Mouse (Mus musculus) Patski (cell line): ENCODE measurements at regions not wholly inside any gene's neighbourhood (a gene's known extent, or its start where the extent isn't known, plus 50 kb on each side); places are given as distances from the start of the nearest gene placed in this dataset.
A peak's percentile ranks its signal among the peaks of the same experiment; 100 is the strongest.

Experiments
- ATAC-seq: fragments of 100-300 bp; one replicate; pipeline ENCODE4 v1.8.0; 2021
- CTCF ChIA-PET: fragments of 350-600 bp; sonication (Branson Sonifier 250); formaldehyde crosslinking; loops from one replicate; lab custom pipeline; 2022; ENCODE audit warnings: inconsistent platforms; lab: Charles Lee
- POLR2A ChIA-PET: fragments of 350-600 bp; sonication (Branson Sonifier 250); formaldehyde crosslinking; loops from one replicate; lab custom pipeline; 2022; ENCODE audit warnings: antibody characterized with exemption, inconsistent platforms; lab: Charles Lee
- DNase-seq: peaks from one replicate; pipeline ENCODE4 v3.0.0-alpha.2; 2011; ENCODE audit warnings: low read depth, low spot score
- H3K27me3 ChIP-seq: fragments of 371-371 bp; one replicate; pipeline ENCODE4 v1.5.1; 2021
- CTCF ChIP-seq: fragments of 100-300 bp; IDR thresholded peaks from one replicate; pipeline ENCODE4 v1.5.1; 2021
- in situ Hi-C: fragments of 300-500 bp; cut with MboI; formaldehyde crosslinking; loops from 3 replicates; pipeline ENCODE4 v1.11.1; 2018; ENCODE audit warnings: low pct_unique_long_range_greater_than_20kb, mixed read lengths

DNA sequence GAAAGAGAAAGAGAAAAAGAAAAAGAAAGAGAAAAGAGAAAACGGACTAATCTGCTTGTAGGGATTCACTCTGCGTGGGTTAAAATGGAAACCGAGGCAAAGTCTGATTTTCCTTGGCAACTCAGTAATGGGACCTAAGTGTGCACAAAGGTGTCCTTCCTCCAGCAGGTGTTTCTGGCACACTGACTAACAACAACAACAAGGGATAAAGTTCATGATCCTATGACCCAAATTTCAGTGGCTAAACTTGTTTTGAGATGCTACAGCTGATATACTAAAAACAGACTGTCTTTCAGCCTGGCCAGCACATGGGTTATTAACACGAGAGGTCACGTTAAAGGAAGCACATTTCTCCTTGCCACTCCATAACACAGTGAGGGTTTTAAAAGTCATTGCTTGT, 116.7 kb downstream of the Il20rb start:
- in situ Hi-C loops: no loop called here
- TF ChIP-seq CTCF: no peak
- ATAC-seq: no peak
- no peaks in the 10 kb centered on the region for H3K27me3 ChIP-seq
- DNase-seq: no peak
- POLR2A ChIA-PET: no interaction called here
- CTCF ChIA-PET: no interaction called here

GRCm38 (mm10) chr9:100366816-100367215, 119.8 kb downstream of the Il20rb start:
- POLR2A ChIA-PET: no interaction called here

GRCm38 (mm10) chr9:100359934-100360716, 126.5 kb downstream of the Il20rb start:
- no peak for DNase-seq
- in situ Hi-C loops: no loop called here
- H3K27me3 ChIP-seq: no peaks in the 10 kb centered on the region
- ChIA-PET CTCF (no interaction called here), POLR2A (no interaction called here)
- ATAC-seq: no peak
- peak; percentile 43 for TF ChIP-seq CTCF

More at GRCm38 (mm10) chr9:100366816-100367215, 119.8 kb downstream of the Il20rb start:
- no peaks in the 10 kb centered on the region for H3K27me3 ChIP-seq
- in situ Hi-C loops: no loop called here
- DNase-seq (no peak), ATAC-seq (no peak)
- TF ChIP-seq CTCF: no peak
- CTCF ChIA-PET: no interaction called here

DNA sequence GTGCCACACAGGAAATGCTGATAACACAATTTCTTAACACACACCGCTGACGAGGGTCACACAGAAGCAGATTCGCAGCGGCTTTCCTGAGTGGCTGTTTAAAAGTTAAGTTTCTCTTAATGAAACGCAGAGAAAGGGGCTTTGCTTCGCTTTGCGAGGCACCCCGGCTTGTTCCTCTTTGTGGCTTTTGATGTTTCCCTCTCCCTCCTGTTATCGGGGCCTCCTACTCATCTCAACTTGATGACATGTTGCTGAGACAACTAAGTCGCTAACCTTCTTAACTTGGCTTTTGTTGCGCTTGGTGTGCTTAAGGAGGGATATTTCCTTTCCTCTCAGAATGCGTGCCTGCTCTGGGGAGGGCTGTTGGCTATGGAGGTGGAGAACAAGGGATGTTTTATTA, 129.0 kb downstream of the Il20rb start:
- DNase-seq (no peak), ATAC-seq (no peak)
- in situ Hi-C loops: no loop called here
- peaks cover 6% of the 10 kb centered on the region for H3K27me3 ChIP-seq
- POLR2A ChIA-PET: no interaction called here
- no peak for TF ChIP-seq CTCF
- CTCF ChIA-PET: no interaction called here

DNA sequence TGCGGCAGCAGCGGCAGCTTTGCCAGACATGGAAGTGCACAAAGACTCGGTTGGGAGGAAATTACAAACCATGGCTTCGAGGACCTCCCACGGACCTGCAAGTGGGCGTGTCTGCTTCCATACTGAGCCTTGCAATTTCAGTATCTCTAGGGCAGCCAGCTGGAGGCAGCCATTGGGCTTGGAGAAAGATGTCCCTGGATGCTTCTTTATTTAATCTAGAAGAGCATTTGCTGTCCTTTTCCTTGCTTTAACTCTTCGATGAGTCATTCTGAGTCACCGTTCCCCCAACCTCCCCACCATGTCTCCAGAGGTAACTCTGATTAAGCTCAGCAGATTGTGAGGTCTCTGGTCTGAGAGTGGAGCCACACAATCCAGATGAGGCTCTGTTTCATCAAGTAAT, 145.8 kb downstream of the Il20rb start:
- in situ Hi-C loops: no loop called here
- no peaks in the 10 kb centered on the region for H3K27me3 ChIP-seq
- no peak for TF ChIP-seq CTCF
- CTCF ChIA-PET: interaction anchor here (1.2 kb wide), 1 partner anchor 9 kb away, joined by 3 read pairs; no protein-coding TSS in a partner anchor
- ATAC-seq (no peak), DNase-seq (no peak)
- POLR2A ChIA-PET: no interaction called here

DNA sequence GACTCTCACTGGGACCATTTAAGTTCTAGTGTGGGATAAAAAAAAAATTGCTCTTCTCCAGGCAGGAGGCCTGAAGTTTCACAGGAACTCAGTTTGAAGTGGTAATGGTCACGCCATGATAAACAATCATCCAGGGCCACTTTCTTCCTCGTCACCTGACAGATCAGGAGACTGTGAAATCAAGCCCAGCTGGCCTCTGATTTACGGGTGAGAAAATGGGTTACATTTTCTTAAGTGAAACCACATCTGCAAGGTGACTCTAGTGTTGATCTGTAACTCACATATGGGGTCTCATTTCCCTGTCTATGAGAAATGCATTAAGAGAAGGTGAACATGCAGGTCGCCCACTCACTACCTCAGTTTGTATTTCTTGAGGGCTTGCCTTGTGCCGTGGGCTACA, 178.8 kb downstream of the Il20rb start:
- in situ Hi-C loops: no loop called here
- ChIA-PET POLR2A (no interaction called here), CTCF (no interaction called here)
- no peak for ATAC-seq
- H3K27me3 ChIP-seq: no peaks in the 10 kb centered on the region
- no peak for DNase-seq
- no peak for TF ChIP-seq CTCF

GRCm38 (mm10) chr9:100307364-100307763, 179.2 kb downstream of the Il20rb start:
- DNase-seq (no peak), ATAC-seq (no peak)
- CTCF ChIA-PET: no interaction called here
- no peaks in the 10 kb centered on the region for H3K27me3 ChIP-seq
- POLR2A ChIA-PET: no interaction called here
- no peak for TF ChIP-seq CTCF
- in situ Hi-C loops: no loop called here

DNA sequence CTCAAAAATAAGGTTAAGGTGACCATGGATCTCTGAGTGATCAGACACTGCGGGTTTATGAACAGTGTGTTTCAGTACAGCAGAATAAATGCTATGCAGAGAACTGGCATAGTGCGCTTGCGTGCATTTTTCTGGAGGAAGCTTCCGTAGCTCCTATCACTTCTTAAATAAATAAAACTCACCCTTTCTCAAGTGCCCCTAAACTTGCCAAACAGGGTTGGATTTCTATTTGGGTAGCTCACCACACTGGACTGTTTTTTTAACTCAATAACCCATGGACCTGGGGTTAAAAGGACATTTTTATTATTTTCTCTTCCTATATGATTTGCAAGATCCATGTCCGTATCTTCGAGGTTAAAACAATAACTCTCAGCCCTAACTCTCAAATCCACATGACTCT, 182.8 kb downstream of the Il20rb start:
- ATAC-seq (no peak), DNase-seq (no peak)
- no peaks in the 10 kb centered on the region for H3K27me3 ChIP-seq
- in situ Hi-C loops: no loop called here
- no peak for TF ChIP-seq CTCF
- ChIA-PET CTCF (no interaction called here), POLR2A (no interaction called here)

DNA sequence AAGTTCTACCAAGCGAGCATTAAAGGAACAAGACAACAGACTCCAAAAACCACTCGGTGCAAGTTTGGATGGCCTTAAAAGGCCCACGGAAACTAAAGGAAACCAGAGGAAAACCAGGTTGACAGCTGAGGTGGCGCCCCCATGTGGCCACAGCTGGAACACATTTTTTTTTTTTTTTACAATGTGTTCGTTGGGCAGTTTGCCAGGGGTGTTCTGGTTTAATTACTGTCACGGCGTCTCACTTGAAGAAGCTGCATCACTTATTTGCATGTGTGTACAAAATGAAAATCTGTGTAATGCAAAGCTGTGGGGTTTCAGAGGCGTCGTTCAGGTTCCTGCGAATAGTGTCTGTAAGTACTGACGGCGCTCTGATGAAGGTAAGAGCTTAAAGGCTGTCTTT, 185.0 kb downstream of the Il20rb start:
- in situ Hi-C loops: no loop called here
- peak; percentile 61 for TF ChIP-seq CTCF
- CTCF ChIA-PET: no interaction called here
- DNase-seq: no peak
- no peak for ATAC-seq
- POLR2A ChIA-PET: interaction anchor here (0.7 kb wide), 1 partner anchor 570 kb away, joined by 3 read pairs; no protein-coding TSS in a partner anchor
- no peaks in the 10 kb centered on the region for H3K27me3 ChIP-seq

DNA sequence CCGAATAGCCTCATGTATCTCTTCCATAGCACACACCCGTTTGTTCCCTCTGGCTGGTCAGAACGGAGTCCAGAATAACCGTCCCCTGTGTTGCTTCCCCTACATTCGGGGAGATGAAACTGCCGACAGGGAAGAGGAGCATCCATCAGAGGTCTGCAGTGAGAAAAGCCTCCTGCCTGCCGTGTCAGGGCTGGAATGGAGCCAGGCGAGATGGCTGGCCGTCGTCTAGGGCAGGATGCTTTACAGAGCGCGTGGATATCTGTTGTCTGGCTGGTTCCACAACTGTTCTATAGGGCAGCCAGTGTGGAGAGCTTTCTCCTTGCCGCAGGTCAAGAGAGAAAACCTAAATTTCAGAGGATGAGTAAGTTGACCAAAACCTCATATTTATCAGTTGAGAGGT, 209.2 kb downstream of the Il20rb start:
- ChIA-PET POLR2A (no interaction called here), CTCF (no interaction called here)
- H3K27me3 ChIP-seq: peaks cover 10% of the 10 kb centered on the region
- DNase-seq: no peak
- in situ Hi-C loops: no loop called here
- no peak for ATAC-seq
- no peak for TF ChIP-seq CTCF

- ATAC-seq: no peak
- ChIA-PET CTCF (no interaction called here), POLR2A (interaction anchor here (0.7 kb wide), 1 partner anchor 50 kb away, joined by 3 read pairs; no protein-coding TSS in a partner anchor)
- in situ Hi-C loops: no loop called here
- TF ChIP-seq CTCF: no peak
- DNase-seq: no peak
- H3K27me3 ChIP-seq: peaks cover 12% of the 10 kb centered on the region
Observed at GRCm38 (mm10) chr9:100266528-100267387, 219.8 kb downstream of the Il20rb start.
